Mouse (Mus musculus) A20 (cell line): ENCODE measurements around the gene Sall1.

ENCODE experiments used
- DNase-seq: peaks from one replicate; pipeline ENCODE4 v3.0.0-alpha.2; 2011; ENCODE audit warnings: low read depth, low spot score

The Sall1 gene

GRCm38 (mm10) chr8:89038920-89039319, 5.0 kb downstream of the Sall1 start:
- no peak for DNase-seq

GRCm38 (mm10) chr8:89037536-89038236, 6.3 kb downstream of the Sall1 start:
- no peak for DNase-seq

GRCm38 (mm10) chr8:89032412-89032811, 11.6 kb downstream of the Sall1 start:
- DNase-seq = no peak

- DNase-seq = no peak
Measured at GRCm38 (mm10) chr8:89028156-89028555, 15.8 kb downstream of the Sall1 start.

- no peak for DNase-seq
Measured at GRCm38 (mm10) chr8:89026139-89026520, 17.8 kb downstream of the Sall1 start.

- no peak for DNase-seq
Measured at GRCm38 (mm10) chr8:89025281-89026138, 18.5 kb downstream of the Sall1 start.

GRCm38 (mm10) chr8:89024796-89025195, 19.2 kb downstream of the Sall1 start:
- no peak for DNase-seq

- DNase-seq = no peak
Measured at GRCm38 (mm10) chr8:89021139-89021538, 22.8 kb downstream of the Sall1 start.

- no peak for DNase-seq
Measured at GRCm38 (mm10) chr8:89017891-89018290, 26.1 kb downstream of the Sall1 start.

GRCm38 (mm10) chr8:89016465-89017070, 27.4 kb downstream of the Sall1 start:
- DNase-seq = no peak

GRCm38 (mm10) chr8:89015539-89015938, 28.4 kb downstream of the Sall1 start:
- no peak for DNase-seq

GRCm38 (mm10) chr8:89012853-89013534, 31.0 kb downstream of the Sall1 start:
- no peak for DNase-seq

- DNase-seq = no peak
Measured at GRCm38 (mm10) chr8:89012024-89012712, 31.8 kb downstream of the Sall1 start.

GRCm38 (mm10) chr8:89008784-89009183, 35.2 kb downstream of the Sall1 start:
- DNase-seq = no peak

GRCm38 (mm10) chr8:89007114-89007513, 36.8 kb downstream of the Sall1 start:
- no peak for DNase-seq

- DNase-seq = no peak
Measured at GRCm38 (mm10) chr8:89006426-89006825, 37.5 kb downstream of the Sall1 start.

- no peak for DNase-seq
Measured at GRCm38 (mm10) chr8:89005797-89006196, 38.2 kb downstream of the Sall1 start.

GRCm38 (mm10) chr8:89004041-89004440, 39.9 kb downstream of the Sall1 start:
- no peak for DNase-seq

- DNase-seq = no peak
Measured at GRCm38 (mm10) chr8:89003336-89003896, 40.5 kb downstream of the Sall1 start.

- DNase-seq = no peak
Measured at GRCm38 (mm10) chr8:89002128-89002527, 41.8 kb downstream of the Sall1 start.

- DNase-seq = no peak
Measured at GRCm38 (mm10) chr8:88997276-88997675, 46.7 kb downstream of the Sall1 start.
